Mouse (Mus musculus) heart, postnatal 0 days (tissue): ENCODE measurements around the gene Fn3k.

Experiments used
- CTCF ChIP-seq: IDR thresholded peaks from 2 replicates; pipeline ENCODE4 v1.5.1; 2016; ENCODE audit warnings: antibody characterized with exemption, control low read depth, low read depth
- EP300 ChIP-seq: IDR thresholded peaks from 2 replicates; pipeline ENCODE4 v1.6.1; 2016; ENCODE audit warnings: antibody characterized with exemption, low read depth

DNA sequence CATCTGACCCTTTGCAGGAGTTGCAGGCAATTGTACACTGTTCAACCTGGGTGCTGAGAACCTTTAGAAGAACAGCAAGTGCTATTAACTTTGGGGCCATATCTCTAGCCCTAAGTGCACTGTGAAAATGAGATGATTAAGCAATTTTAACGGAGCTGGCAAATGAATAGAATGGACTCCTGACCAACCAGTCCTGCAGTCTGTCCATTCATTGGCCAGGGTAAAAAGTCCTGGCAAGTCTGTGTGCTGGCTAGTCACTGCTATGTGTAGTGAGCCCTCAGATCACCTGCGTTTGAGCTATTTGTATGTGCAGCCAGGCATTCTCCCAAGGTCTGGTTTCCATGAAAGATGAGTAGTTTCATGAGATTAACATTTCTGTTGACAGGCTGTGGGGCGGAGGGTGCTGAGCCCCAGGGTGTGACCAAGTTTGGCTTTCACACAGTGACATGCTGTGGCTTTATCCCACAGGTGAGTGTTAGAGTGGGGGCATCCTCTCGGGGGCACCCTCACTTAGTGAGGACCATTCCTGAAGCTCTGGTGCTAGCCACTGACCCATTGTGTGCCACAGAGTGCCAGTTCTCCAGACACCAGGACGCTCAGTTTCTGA, 5.1 kb downstream of the Fn3k start:
- TF ChIP-seq CTCF (no peak), EP300 (no peak)
